Mouse (Mus musculus): ENCODE measurements at regions not wholly inside any gene's neighbourhood (a gene's known extent, or its start where the extent isn't known, plus 50 kb on each side); places are given as distances from the start of the nearest gene placed in this dataset.

GRCm38 (mm10) chr17:10098199-10098598, 221.5 kb downstream of the Qk start:
- no peak for TF ChIP-seq CTCF (IDR thresholded peaks at IDR 0.05; ENCODE audit: borderline replicate concordance, insufficient read depth, low read length)
- TF ChIP-seq POLR2A (IDR thresholded peaks at IDR 0.05; ENCODE audit: low read depth, low read length) = no peak

Measured in embryonic fibroblast, embryonic 13.5 days (primary cell).